Mouse (Mus musculus): ENCODE results near the gene Srsf4. TPM values are rescaled to one million over a fixed set of nuclear protein-coding genes. Genes with fewer than 3 reads are reported as not detected.

Srsf4 gene
- polyA plus RNA-seq, 1 experiment from 2014 or later: 131 TPM

DNA sequence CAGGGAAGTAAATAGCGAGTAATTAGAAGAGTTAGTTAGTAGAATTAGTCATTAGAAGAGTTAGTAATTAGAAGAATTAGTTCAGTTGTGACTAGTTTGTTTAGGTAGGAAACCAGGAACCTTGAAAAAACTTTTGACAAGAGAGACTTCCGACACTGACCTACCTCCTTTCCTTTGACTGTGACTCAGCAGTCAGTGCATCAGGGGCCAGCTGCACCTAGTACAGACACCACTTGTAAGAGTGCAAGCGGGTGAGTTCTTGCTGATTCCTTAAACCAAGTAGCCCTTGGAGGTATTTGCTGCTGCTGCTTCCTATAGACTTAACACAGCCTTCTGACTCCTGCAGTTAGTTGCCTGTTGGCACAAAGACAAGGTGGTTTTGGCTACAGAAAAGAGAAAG lies 17.3 kb downstream of the Srsf4 start:
- Histone ChIP-seq H3K4me3 (ENCODE audit: low read depth, low read length) (no peak overlapping the region), H3K4me1 (ENCODE audit: insufficient read depth) (no peaks in the 10 kb centered on the region), H3K9me3 (ENCODE audit: low read depth, low read length) (no peaks in the 10 kb centered on the region), H3K36me3 (ENCODE audit: insufficient read depth) (peaks cover 69% of the 10 kb centered on the region), H3K9ac (no peak overlapping the region), H3K27ac (ENCODE audit: low read depth) (no peak overlapping the region), H3K27me3 (ENCODE audit: insufficient read depth, low read length) (no peaks in the 10 kb centered on the region), H3K4me2 (no peak overlapping the region)
- ATAC-seq (ENCODE audit: insufficient read depth): no peak
- no peak for DNase-seq
- WGBS: 86% methylated on average over 3 of the region's 3 CpGs
- TF ChIP-seq CTCF (IDR thresholded peaks at IDR 0.05; ENCODE audit: low read depth): no peak

DNA sequence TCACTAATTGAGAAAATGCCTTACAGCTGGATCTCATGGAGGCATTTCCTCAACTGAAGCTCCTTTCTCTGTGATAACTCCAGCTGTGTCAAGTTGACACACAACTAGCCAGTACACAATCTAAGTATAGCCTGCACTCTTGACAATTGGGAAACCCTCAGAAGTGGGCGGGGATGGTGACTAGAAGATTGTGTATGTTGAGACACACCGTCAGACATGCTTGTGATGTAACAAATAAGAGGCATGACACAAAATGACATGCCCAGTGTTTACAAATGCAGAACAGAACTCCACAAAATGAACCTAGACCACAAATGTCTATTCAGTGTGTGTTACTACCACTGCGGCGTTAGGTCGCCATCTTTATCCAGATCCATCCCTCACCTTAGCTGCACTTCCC lies 23.7 kb downstream of the Srsf4 start:
- 96% methylated on average over 5 of the region's 5 CpGs for WGBS
- ATAC-seq (ENCODE audit: insufficient read depth): no peak
- Histone ChIP-seq H3K4me1 (ENCODE audit: insufficient read depth) (no peaks in the 10 kb centered on the region), H3K9ac (no peak overlapping the region), H3K27me3 (ENCODE audit: insufficient read depth, low read length) (no peaks in the 10 kb centered on the region), H3K9me3 (ENCODE audit: low read depth, low read length) (no peaks in the 10 kb centered on the region), H3K4me3 (ENCODE audit: low read depth, low read length) (no peak overlapping the region), H3K4me2 (no peak overlapping the region), H3K27ac (ENCODE audit: low read depth) (no peak overlapping the region), H3K36me3 (ENCODE audit: insufficient read depth) (peaks cover 82% of the 10 kb centered on the region)
- TF ChIP-seq CTCF (IDR thresholded peaks at IDR 0.05; ENCODE audit: low read depth): no peak
- DNase-seq: no peak

DNA sequence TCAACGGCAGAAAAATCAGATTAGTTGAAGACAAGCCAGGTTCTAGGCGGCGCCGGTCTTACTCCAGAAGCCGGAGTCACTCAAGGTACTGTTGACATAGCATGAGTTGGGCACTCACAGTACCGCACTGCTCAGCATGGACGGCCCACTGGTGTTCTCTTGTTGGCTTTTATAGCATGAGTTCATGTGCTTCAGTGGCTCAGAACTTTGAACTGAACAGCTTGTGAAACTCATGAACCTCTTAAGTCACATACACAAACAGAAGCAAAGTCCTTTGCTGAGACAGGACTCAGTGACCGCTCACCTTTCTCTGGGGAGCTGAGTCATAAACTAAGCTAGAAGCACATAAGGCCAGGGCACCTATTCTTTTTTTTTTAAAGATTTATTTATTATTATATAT lies 24.4 kb downstream of the Srsf4 start:
- no peak overlapping the region for H3K27ac ChIP-seq (ENCODE audit: low read depth)
- H3K36me3 ChIP-seq (ENCODE audit: insufficient read depth): peaks cover 82% of the 10 kb centered on the region
- 89% methylated on average over 8 of the region's 8 CpGs for WGBS
- TF ChIP-seq CTCF (IDR thresholded peaks at IDR 0.05; ENCODE audit: low read depth): no peak
- no peak overlapping the region for H3K9ac ChIP-seq
- no peak overlapping the region for H3K4me3 ChIP-seq (ENCODE audit: low read depth, low read length)
- no peaks in the 10 kb centered on the region for H3K9me3 ChIP-seq (ENCODE audit: low read depth, low read length)
- DNase-seq: no peak
- ATAC-seq (ENCODE audit: insufficient read depth): no peak
- no peaks in the 10 kb centered on the region for H3K4me1 ChIP-seq (ENCODE audit: insufficient read depth)
- no peaks in the 10 kb centered on the region for H3K27me3 ChIP-seq (ENCODE audit: insufficient read depth, low read length)
- no peak overlapping the region for H3K4me2 ChIP-seq

DNA sequence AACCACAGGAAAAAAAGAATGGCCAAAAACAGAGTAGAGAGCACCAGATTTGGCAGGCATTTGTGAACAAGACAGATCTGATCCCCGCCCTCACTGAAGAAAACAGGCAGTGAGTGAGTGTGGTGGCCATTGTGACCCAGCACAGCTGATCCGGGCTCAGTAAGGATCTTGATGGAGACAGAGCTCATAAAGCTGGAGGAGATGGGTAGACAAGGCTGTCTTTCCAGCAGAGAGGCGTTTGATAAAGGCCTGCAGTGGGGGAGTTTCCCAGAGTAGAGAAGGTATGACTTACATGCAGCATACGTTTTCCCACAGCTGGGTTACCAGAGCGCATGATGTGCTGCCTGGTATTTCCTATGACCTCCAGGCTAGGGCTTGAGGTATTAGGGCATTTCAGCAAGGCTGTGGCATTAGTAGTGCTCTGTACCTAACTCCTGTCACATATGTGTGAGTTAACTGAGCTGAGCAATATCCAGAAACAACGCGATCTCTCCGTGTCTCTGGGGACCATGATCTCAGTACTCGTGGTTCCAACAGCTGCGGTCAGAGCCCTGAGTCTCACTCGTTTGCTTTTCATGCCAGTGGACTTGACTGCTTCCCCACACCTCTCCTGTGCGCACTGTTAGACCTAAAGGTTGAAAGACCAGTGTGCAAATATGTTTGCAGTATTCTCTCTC lies 25.2 kb downstream of the Srsf4 start:
- Histone ChIP-seq H3K36me3 (ENCODE audit: insufficient read depth) (peaks cover 76% of the 10 kb centered on the region), H3K27me3 (ENCODE audit: insufficient read depth, low read length) (no peaks in the 10 kb centered on the region), H3K9ac (no peak overlapping the region), H3K4me1 (ENCODE audit: insufficient read depth) (no peaks in the 10 kb centered on the region), H3K9me3 (ENCODE audit: low read depth, low read length) (no peaks in the 10 kb centered on the region), H3K4me3 (ENCODE audit: low read depth, low read length) (no peak overlapping the region), H3K27ac (ENCODE audit: low read depth) (no peak overlapping the region), H3K4me2 (no peak overlapping the region)
- no peak for TF ChIP-seq CTCF (IDR thresholded peaks at IDR 0.05; ENCODE audit: low read depth)
- 88% methylated on average over 12 of the region's 12 CpGs for whole genome bisulfite sequencing
- ATAC-seq (ENCODE audit: insufficient read depth): no peak
- DNase-seq: no peak

DNA sequence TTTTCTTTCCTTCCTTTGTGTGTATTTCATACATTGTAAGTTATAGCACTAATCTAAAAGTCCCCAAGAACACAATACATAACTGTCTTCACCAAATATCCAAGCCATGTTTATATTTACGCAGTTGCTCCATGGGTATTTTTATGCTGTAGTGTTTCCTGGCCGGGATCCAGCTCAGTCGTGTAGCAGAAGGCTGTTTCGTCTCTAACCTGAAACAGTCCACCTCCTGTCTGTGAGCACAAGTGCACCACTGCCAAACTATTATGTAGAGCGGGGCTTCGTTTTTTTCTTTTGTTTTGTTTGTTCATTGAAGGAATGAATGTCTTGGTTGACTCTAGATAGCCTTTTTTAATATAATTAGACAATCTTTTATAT lies 25.8 kb downstream of the Srsf4 start:
- 75% methylated on average over 6 of the region's 6 CpGs for WGBS
- H3K9me3 ChIP-seq (ENCODE audit: low read depth, low read length): no peaks in the 10 kb centered on the region
- no peak overlapping the region for H3K4me3 ChIP-seq (ENCODE audit: low read depth, low read length)
- H3K4me2 ChIP-seq: no peak overlapping the region
- H3K27me3 ChIP-seq (ENCODE audit: insufficient read depth, low read length): no peaks in the 10 kb centered on the region
- no peak for TF ChIP-seq CTCF (IDR thresholded peaks at IDR 0.05; ENCODE audit: low read depth)
- ATAC-seq (ENCODE audit: insufficient read depth) (no peak), DNase-seq (no peak)
- no peak overlapping the region for H3K27ac ChIP-seq (ENCODE audit: low read depth)
- no peaks in the 10 kb centered on the region for H3K4me1 ChIP-seq (ENCODE audit: insufficient read depth)
- peaks cover 76% of the 10 kb centered on the region for H3K36me3 ChIP-seq (ENCODE audit: insufficient read depth)
- no peak overlapping the region for H3K9ac ChIP-seq

DNA sequence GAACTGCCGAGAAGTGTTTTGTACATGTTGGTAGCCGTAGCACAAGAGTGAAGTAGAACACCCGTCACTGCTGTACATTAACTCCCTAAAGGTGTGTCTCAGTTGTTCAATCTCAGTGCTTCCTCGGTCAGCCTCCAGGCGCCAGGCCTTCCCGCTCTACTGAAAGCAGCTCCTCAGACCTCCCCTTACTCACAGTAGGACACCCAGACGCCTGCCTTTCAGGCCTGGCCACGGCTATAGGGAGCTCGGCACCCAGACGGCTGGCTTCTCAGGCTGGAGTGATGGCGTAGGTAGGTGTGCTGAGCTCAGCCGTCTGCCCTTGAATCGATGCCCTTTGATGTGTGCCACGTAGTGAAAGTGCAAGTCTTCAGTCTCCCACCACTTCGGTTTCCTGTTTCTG lies 27.7 kb downstream of the Srsf4 start:
- no peak overlapping the region for H3K27ac ChIP-seq (ENCODE audit: low read depth)
- ATAC-seq (ENCODE audit: insufficient read depth): no peak
- no peak overlapping the region for H3K4me2 ChIP-seq
- no peaks in the 10 kb centered on the region for H3K27me3 ChIP-seq (ENCODE audit: insufficient read depth, low read length)
- no peaks in the 10 kb centered on the region for H3K9me3 ChIP-seq (ENCODE audit: low read depth, low read length)
- DNase-seq: no peak
- H3K36me3 ChIP-seq (ENCODE audit: insufficient read depth): peaks cover 81% of the 10 kb centered on the region
- no peaks in the 10 kb centered on the region for H3K4me1 ChIP-seq (ENCODE audit: insufficient read depth)
- no peak for TF ChIP-seq CTCF (IDR thresholded peaks at IDR 0.05; ENCODE audit: low read depth)
- WGBS: 88% methylated on average over 15 of the region's 15 CpGs
- H3K4me3 ChIP-seq (ENCODE audit: low read depth, low read length): no peak overlapping the region
- no peak overlapping the region for H3K9ac ChIP-seq

DNA sequence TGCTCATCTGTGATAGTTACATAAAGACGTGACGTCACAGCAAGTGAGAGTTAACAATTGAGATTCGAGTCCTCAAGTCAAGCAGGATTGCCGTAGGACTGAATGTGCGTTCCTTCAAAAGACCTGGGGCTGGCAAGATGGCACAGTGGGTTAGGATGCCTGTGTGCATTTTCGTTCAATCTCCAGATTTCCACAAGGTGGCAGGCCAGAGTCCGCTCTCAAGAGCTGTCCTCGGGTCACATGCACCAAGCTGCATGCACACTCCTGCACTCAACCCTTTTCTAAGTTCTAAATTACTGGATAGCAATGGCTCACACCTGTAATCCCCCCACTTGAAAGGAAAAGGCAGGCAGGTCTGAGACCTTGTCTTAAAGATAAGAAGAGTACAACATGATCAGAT lies 31.1 kb downstream of the Srsf4 start:
- H3K27ac ChIP-seq (ENCODE audit: low read depth): no peak overlapping the region
- H3K9me3 ChIP-seq (ENCODE audit: low read depth, low read length): no peaks in the 10 kb centered on the region
- H3K4me1 ChIP-seq (ENCODE audit: insufficient read depth): no peaks in the 10 kb centered on the region
- 61% methylated on average over 8 of the region's 8 CpGs for WGBS
- 0 out of 2 replicates have a peak, but pooled peaks have one; percentile 8 for ATAC-seq (ENCODE audit: insufficient read depth)
- no peak overlapping the region for H3K9ac ChIP-seq
- H3K4me2 ChIP-seq: no peak overlapping the region
- H3K27me3 ChIP-seq (ENCODE audit: insufficient read depth, low read length): no peaks in the 10 kb centered on the region
- peaks cover 56% of the 10 kb centered on the region for H3K36me3 ChIP-seq (ENCODE audit: insufficient read depth)
- DNase-seq: peak; percentile 73
- no peak overlapping the region for H3K4me3 ChIP-seq (ENCODE audit: low read depth, low read length)
- peak; percentile 70 for TF ChIP-seq CTCF (IDR thresholded peaks at IDR 0.05; ENCODE audit: low read depth)

All from lung, embryonic 14.5 days (tissue).